Mouse (Mus musculus) heart, embryonic 11.5 days (tissue): ENCODE results near the gene Agmat. TPM values are rescaled to one million over a fixed set of nuclear protein-coding genes. Genes with fewer than 3 reads are reported as not detected.
"Not testable (repeated sequence)": the region's sequence is repeated elsewhere in the genome, so short reads cannot be mapped to it uniquely, and the experiment has no call there.

Experiments used
- ATAC-seq: fragments of 200-750 bp; cut with Nextera tagmentation; replicated peaks from 2 replicates; pipeline ENCODE4 v1.8.0; 2017; ENCODE audit warnings: moderate library complexity; ENCODE audit not compliant: insufficient number of reproducible peaks, low FRiP score, low TSS enrichment
- H3K27ac ChIP-seq: fragments of 300-500 bp; sonication (generic); 2 replicates; pipeline ENCODE4 v1.5.1; 2014; ENCODE audit warnings: mild to moderate bottlenecking, low read depth, low read length
- H3K27me3 ChIP-seq: fragments of 300-500 bp; sonication (generic); 2 replicates; pipeline ENCODE4 v1.6.1; 2014; ENCODE audit warnings: mild to moderate bottlenecking, low read length, mixed read lengths; ENCODE audit not compliant: control insufficient read depth, insufficient read depth
- H3K36me3 ChIP-seq: fragments of 300-500 bp; sonication (generic); 2 replicates; pipeline ENCODE4 v1.6.1; 2014; ENCODE audit warnings: mild to moderate bottlenecking, low read length, moderate library complexity, mixed read lengths; ENCODE audit not compliant: control insufficient read depth, insufficient read depth
- H3K4me1 ChIP-seq: fragments of 300-500 bp; sonication (generic); 2 replicates; pipeline ENCODE4 v1.6.1; 2014; ENCODE audit warnings: low read length; ENCODE audit not compliant: control insufficient read depth, insufficient read depth
- H3K4me2 ChIP-seq: fragments of 300-500 bp; sonication (generic); 2 replicates; pipeline ENCODE4 v1.6.1; 2014; ENCODE audit warnings: mild to moderate bottlenecking, moderate library complexity
- H3K4me3 ChIP-seq: fragments of 300-500 bp; sonication (generic); 2 replicates; pipeline ENCODE4 v1.5.1; 2014; ENCODE audit warnings: low read depth, low read length
- H3K9ac ChIP-seq: fragments of 300-500 bp; sonication (generic); 2 replicates; pipeline ENCODE4 v1.6.1; 2014; ENCODE audit warnings: mild to moderate bottlenecking, low read depth, low read length, moderate library complexity
- H3K9me3 ChIP-seq: fragments of 300-500 bp; sonication (generic); replicated peaks from 2 replicates; pipeline ENCODE4 v1.6.1; 2016; ENCODE audit warnings: low read length; ENCODE audit not compliant: control insufficient read depth
- WGBS: fragments of 180-500 bp; shearing (Covaris S2); extraction: QIAGEN DNeasy Blood & Tissue Kit; methylation state at CpG from one replicate; pipeline ENCODE4 v1.1.7; 2014; ENCODE audit not compliant: insufficient replicate concordance; 5-methylcytosine and 5-hydroxymethylcytosine counted together
- polyA plus RNA-seq: library from polyadenylated mRNA; unstranded; fragments of >200 nt; fragmentation: Nextera tagmentation; extraction: Ambion mirVana; gene quantifications from 2 replicates; pipeline ENCODE4 v1.2.1, GENCODE M21; 2014

Gene Agmat
- polyA plus RNA-seq, 1 experiment from 2014 or later: 0.80 TPM

DNA sequence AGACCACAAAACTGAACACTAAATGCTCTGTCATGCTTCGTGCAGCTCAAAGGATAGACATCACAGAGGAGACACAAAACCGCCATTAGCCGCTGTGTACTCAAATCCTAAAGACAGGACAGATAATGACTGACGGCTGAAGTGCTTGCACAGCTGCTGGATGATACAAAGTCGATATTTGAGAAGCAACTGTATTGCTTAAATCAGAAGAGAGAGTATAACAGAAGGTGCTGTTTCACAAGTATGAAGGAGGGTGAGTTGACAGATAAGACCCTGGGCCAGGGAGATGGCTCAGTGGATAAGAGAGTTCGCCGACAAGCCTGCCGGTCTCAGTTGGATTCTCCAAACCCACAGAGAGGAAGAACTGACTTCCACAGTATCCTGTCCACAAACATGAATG, 25.4 kb downstream of the Agmat start:
- 84% methylated on average over 8 of the region's 8 CpGs for WGBS
- H3K4me1 ChIP-seq: peaks cover 11% of the 10 kb centered on the region
- no peaks in the 10 kb centered on the region for H3K9me3 ChIP-seq
- no peak for ATAC-seq
- no peak overlapping the region for H3K4me3 ChIP-seq
- H3K36me3 ChIP-seq: peaks cover 36% of the 10 kb centered on the region
- no peak overlapping the region for H3K27ac ChIP-seq
- no peak overlapping the region for H3K4me2 ChIP-seq
- H3K27me3 ChIP-seq: no peaks in the 10 kb centered on the region
- H3K9ac ChIP-seq: no peak overlapping the region

DNA sequence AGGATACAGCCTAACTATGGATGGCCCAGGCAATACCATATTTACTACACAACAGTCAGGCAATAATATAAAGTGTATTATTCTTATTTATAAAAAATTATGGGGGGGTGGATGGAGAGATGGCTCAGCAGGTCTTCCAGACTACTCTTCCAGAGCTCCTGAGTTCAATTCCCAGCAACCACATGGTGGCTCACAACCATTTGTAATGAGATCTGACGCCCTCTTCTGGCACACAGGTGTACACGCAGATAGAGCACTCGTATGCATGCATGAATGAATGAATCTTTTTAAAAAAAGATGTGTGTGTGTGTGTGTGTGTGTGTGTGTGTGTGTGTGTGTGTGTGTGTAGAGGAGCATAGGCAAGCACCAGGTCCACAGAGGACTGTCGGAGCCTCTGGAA, 26.5 kb downstream of the Agmat start:
- 82% methylated on average over 4 of the region's 4 CpGs for WGBS
- not testable (repeated sequence) for H3K4me2 ChIP-seq, H3K4me3 ChIP-seq, H3K9ac ChIP-seq, H3K27ac ChIP-seq, H3K9me3 ChIP-seq, ATAC-seq, H3K27me3 ChIP-seq, H3K4me1 ChIP-seq
- H3K36me3 ChIP-seq: peaks cover 37% of the 10 kb centered on the region

DNA sequence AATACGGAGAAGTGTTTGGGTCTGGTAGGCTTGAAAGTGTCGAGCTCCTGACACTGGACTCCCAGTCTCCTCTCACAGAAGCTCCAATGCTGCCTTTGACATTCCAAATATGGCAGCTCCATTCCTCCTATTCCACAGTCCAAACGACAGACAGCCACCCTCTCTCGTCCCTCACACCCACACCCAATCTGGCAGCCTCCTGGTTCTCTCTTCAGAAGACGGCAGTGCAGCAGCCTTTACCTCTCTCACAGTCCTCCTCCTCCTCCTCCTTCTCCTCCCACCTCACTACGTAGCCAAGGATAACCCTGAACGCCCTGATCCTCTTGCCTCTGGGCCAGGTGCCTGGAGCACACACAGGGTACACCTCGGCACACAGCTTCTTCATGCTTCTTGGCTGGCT, 33.4 kb downstream of the Agmat start:
- no peak overlapping the region for H3K4me2 ChIP-seq
- ATAC-seq: no peak
- peaks cover 26% of the 10 kb centered on the region for H3K36me3 ChIP-seq
- no peak overlapping the region for H3K27ac ChIP-seq
- H3K9ac ChIP-seq: no peak overlapping the region
- no peaks in the 10 kb centered on the region for H3K4me1 ChIP-seq
- H3K4me3 ChIP-seq: no peak overlapping the region
- 76% methylated on average over 8 of the region's 8 CpGs for WGBS
- H3K9me3 ChIP-seq: no peaks in the 10 kb centered on the region
- H3K27me3 ChIP-seq: no peaks in the 10 kb centered on the region

GRCm38 (mm10) chr4:141781201-141781985, 34.9 kb downstream of the Agmat start:
- no peak for ATAC-seq
- 95% methylated on average over 8 of the region's 8 CpGs for WGBS
- Histone ChIP-seq H3K9ac (no peak overlapping the region), H3K4me1 (no peaks in the 10 kb centered on the region), H3K4me3 (no peak overlapping the region), H3K4me2 (no peak overlapping the region), H3K27ac (no peak overlapping the region), H3K36me3 (peaks cover 23% of the 10 kb centered on the region), H3K27me3 (no peaks in the 10 kb centered on the region), H3K9me3 (no peaks in the 10 kb centered on the region)

GRCm38 (mm10) chr4:141784835-141785234, 38.4 kb downstream of the Agmat start:
- no peaks in the 10 kb centered on the region for H3K27me3 ChIP-seq
- no peak overlapping the region for H3K4me2 ChIP-seq
- H3K9ac ChIP-seq: no peak overlapping the region
- H3K4me1 ChIP-seq: peaks cover 4% of the 10 kb centered on the region; the same call in 1 of the 2 replicates
- ATAC-seq: no peak
- peaks cover 17% of the 10 kb centered on the region for H3K36me3 ChIP-seq
- no peak overlapping the region for H3K4me3 ChIP-seq
- 85% methylated on average over 5 of the region's 5 CpGs for WGBS
- no peaks in the 10 kb centered on the region for H3K9me3 ChIP-seq
- no peak overlapping the region for H3K27ac ChIP-seq

DNA sequence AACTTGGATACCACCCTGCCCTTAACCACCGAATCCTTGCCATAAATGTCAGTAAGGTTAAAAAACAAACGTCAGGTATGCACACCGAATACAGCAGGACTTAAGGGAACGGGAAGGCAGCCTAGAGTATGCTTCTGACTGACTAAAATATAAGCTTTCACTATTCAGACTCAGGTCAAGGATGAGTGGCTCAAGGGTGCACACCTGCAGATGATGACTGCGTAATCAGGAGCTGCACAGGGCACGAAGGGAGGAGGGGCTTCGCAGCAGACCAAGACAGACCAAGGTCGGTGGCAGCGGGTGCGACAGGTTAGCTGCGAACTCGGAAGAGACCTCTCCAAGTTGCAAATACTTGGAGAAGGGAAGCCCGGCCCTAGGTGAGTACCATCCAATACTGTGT, 39.7 kb downstream of the Agmat start:
- peaks cover 6% of the 10 kb centered on the region; the same call in 1 of the 2 replicates for H3K4me1 ChIP-seq
- no peak for ATAC-seq
- H3K9me3 ChIP-seq: no peaks in the 10 kb centered on the region
- peaks cover 17% of the 10 kb centered on the region for H3K36me3 ChIP-seq
- H3K27me3 ChIP-seq: no peaks in the 10 kb centered on the region
- no peak overlapping the region for H3K4me3 ChIP-seq
- H3K4me2 ChIP-seq: no peak overlapping the region
- H3K9ac ChIP-seq: no peak overlapping the region
- no peak overlapping the region for H3K27ac ChIP-seq
- 87% methylated on average over 13 of the region's 13 CpGs for WGBS

DNA sequence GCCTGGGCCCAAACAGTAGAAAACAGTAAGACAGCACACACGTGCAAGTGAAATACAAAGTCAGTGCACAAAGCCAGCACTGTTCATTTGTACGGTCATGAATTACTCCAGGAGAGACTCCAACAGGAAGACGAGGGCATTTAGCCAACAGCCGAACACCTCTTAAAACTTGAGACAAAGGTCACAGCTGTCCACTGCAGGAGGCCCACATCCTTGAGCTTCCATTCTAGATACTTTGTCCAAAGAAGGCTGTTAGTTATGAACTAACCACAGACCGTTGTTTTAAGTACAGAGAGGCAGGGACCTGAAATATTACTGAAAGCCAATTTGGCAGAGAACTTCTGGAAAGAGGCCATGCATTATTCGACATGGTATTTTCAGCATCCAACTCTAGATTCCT, 40.6 kb downstream of the Agmat start:
- Histone ChIP-seq H3K27ac (no peak overlapping the region), H3K4me1 (peaks cover 6% of the 10 kb centered on the region; the same call in 1 of the 2 replicates), H3K4me2 (no peak overlapping the region), H3K9ac (no peak overlapping the region), H3K9me3 (no peaks in the 10 kb centered on the region), H3K4me3 (no peak overlapping the region), H3K36me3 (peaks cover 17% of the 10 kb centered on the region), H3K27me3 (no peaks in the 10 kb centered on the region)
- ATAC-seq: no peak
- WGBS: 85% methylated on average over 6 of the region's 6 CpGs

DNA sequence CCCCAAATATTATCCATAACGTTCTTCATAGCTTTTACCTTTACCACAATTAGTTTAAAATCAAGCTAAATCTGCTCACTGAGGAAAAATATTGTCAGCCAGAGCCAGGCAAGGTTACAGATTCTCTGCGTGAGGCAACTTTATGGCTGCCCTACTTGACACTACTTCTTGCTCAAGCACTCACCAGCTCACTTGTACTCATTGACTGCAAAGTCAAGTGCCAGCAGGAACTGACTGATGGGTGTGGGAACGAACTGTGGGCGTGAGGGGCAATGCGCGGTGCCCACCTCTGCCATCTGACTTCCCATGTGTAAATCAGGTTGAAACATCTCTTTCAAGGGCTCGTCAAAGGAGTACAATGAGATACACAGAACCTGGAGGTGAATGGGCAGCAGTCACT, 41.0 kb downstream of the Agmat start:
- Histone ChIP-seq H3K9ac (no peak overlapping the region), H3K9me3 (no peaks in the 10 kb centered on the region), H3K27ac (no peak overlapping the region), H3K36me3 (peaks cover 14% of the 10 kb centered on the region), H3K4me1 (peaks cover 6% of the 10 kb centered on the region; the same call in 1 of the 2 replicates), H3K27me3 (no peaks in the 10 kb centered on the region), H3K4me3 (no peak overlapping the region), H3K4me2 (no peak overlapping the region)
- no peak for ATAC-seq
- WGBS: 88% methylated on average over 7 of the region's 7 CpGs
